Mouse (Mus musculus) lung, embryonic 14.5 days (tissue): ENCODE data around the gene Smim11. TPM values are rescaled to one million over a fixed set of nuclear protein-coding genes. Genes with fewer than 3 reads are reported as not detected.

Experiments used
- ATAC-seq: fragments of 200-750 bp; cut with Nextera tagmentation; 2 replicates; pipeline ENCODE4 v1.8.0; 2017; ENCODE audit warnings: mild to moderate bottlenecking, moderate TSS enrichment, moderate library complexity; ENCODE audit not compliant: insufficient read depth
- DNase-seq: peaks from one replicate; pipeline ENCODE4 v3.0.0-alpha.2; 2015
- H3K27ac ChIP-seq: fragments of 300-500 bp; sonication (generic); 2 replicates; pipeline ENCODE4 v1.5.1; 2014; ENCODE audit warnings: low read depth, mild to moderate bottlenecking, moderate library complexity
- H3K27me3 ChIP-seq: fragments of 300-500 bp; sonication (generic); 2 replicates; pipeline ENCODE4 v1.6.1; 2014; ENCODE audit warnings: low read length, control low read depth; ENCODE audit not compliant: insufficient read depth
- H3K36me3 ChIP-seq: fragments of 300-500 bp; sonication (generic); 2 replicates; pipeline ENCODE4 v1.6.1; 2014; ENCODE audit warnings: control low read depth; ENCODE audit not compliant: insufficient read depth
- H3K4me1 ChIP-seq: fragments of 300-500 bp; sonication (generic); 2 replicates; pipeline ENCODE4 v1.6.1; 2014; ENCODE audit warnings: antibody characterized with exemption, control low read depth; ENCODE audit not compliant: insufficient read depth
- H3K4me2 ChIP-seq: fragments of 300-500 bp; sonication (generic); 2 replicates; pipeline ENCODE4 v1.6.1; 2014; ENCODE audit warnings: mild to moderate bottlenecking
- H3K4me3 ChIP-seq: fragments of 300-500 bp; sonication (generic); 2 replicates; pipeline ENCODE4 v1.5.1; 2014; ENCODE audit warnings: low read depth, low read length
- H3K9ac ChIP-seq: fragments of 300-500 bp; sonication (generic); 2 replicates; pipeline ENCODE4 v1.6.1; 2014
- H3K9me3 ChIP-seq: fragments of 300-500 bp; sonication (generic); 2 replicates; pipeline ENCODE4 v1.6.1; 2016; ENCODE audit warnings: low read depth, low read length, control low read depth
- CTCF ChIP-seq: IDR thresholded peaks from 2 replicates; pipeline ENCODE4 v1.5.1; 2016; ENCODE audit warnings: antibody characterized with exemption, low read depth
- WGBS: fragments of 180-500 bp; shearing (Covaris S2); extraction: QIAGEN DNeasy Blood & Tissue Kit; methylation state at CpG from one replicate; pipeline ENCODE4 v1.1.7; 2014; 5-methylcytosine and 5-hydroxymethylcytosine counted together
- polyA plus RNA-seq: library from polyadenylated mRNA; unstranded; fragments of >200 nt; fragmentation: Nextera tagmentation; extraction: Ambion mirVana; gene quantifications from 2 replicates; pipeline ENCODE4 v1.2.1, GENCODE M21; 2014

The Smim11 gene
- polyA plus RNA-seq, 1 experiment from 2014 or later: 134 TPM

GRCm38 (mm10) chr16:92353897-92354296 lies 52.8 kb downstream of the Smim11 start:
- Histone ChIP-seq H3K9ac (no peak overlapping the region), H3K4me2 (no peak overlapping the region), H3K27me3 (no peaks in the 10 kb centered on the region), H3K4me1 (no peaks in the 10 kb centered on the region), H3K4me3 (no peak overlapping the region), H3K9me3 (no peaks in the 10 kb centered on the region), H3K27ac (no peak overlapping the region), H3K36me3 (no peaks in the 10 kb centered on the region)
- no peak for DNase-seq
- 65% methylated on average over 2 of the region's 2 CpGs for WGBS
- no peak for TF ChIP-seq CTCF
- no peak for ATAC-seq

GRCm38 (mm10) chr16:92355366-92355765 lies 54.3 kb downstream of the Smim11 start:
- WGBS: 69% methylated on average over 5 of the region's 5 CpGs
- Histone ChIP-seq H3K36me3 (no peaks in the 10 kb centered on the region), H3K4me3 (no peak overlapping the region), H3K9ac (no peak overlapping the region), H3K4me1 (no peaks in the 10 kb centered on the region), H3K27ac (no peak overlapping the region), H3K9me3 (no peaks in the 10 kb centered on the region), H3K4me2 (no peak overlapping the region), H3K27me3 (no peaks in the 10 kb centered on the region)
- no peak for DNase-seq
- no peak for ATAC-seq
- TF ChIP-seq CTCF: no peak

- H3K9me3 ChIP-seq: no peaks in the 10 kb centered on the region
- no peaks in the 10 kb centered on the region for H3K27me3 ChIP-seq
- H3K36me3 ChIP-seq: no peaks in the 10 kb centered on the region
- ATAC-seq: no peak
- no peak for DNase-seq
- TF ChIP-seq CTCF: no peak
- no peaks in the 10 kb centered on the region for H3K4me1 ChIP-seq
- no peak overlapping the region for H3K27ac ChIP-seq
- no peak overlapping the region for H3K4me2 ChIP-seq
- H3K4me3 ChIP-seq: no peak overlapping the region
- no peak overlapping the region for H3K9ac ChIP-seq
- WGBS: 59% methylated on average over 11 of the region's 11 CpGs
Observed at GRCm38 (mm10) chr16:92355982-92356381, 54.9 kb downstream of the Smim11 start.

- 68% methylated on average over 9 of the region's 9 CpGs for WGBS
- Histone ChIP-seq H3K4me3 (no peak overlapping the region), H3K4me1 (no peaks in the 10 kb centered on the region), H3K4me2 (no peak overlapping the region), H3K27ac (no peak overlapping the region), H3K9me3 (no peaks in the 10 kb centered on the region), H3K36me3 (no peaks in the 10 kb centered on the region), H3K27me3 (no peaks in the 10 kb centered on the region), H3K9ac (no peak overlapping the region)
- DNase-seq (no peak), ATAC-seq (no peak)
- no peak for TF ChIP-seq CTCF
Observed at GRCm38 (mm10) chr16:92357023-92357422, 55.9 kb downstream of the Smim11 start.

DNA sequence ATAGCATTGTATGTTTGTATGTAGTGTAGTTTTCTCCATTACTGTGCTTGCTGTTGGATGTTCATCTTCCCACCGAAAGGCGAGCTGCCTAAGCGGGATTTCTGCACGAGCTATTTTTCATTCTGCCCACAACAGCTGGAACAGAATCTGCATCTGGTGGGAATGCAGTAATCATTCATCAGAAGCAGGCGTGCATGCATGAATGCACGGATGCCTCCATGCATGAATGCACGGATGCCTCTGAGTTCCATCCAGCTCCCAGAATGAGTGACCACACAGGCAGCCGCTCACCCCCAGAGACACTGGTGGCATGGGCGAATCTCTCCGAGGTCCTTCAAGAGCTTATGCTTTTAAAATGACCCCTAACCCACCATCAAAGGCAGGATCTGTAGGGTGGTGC lies 56.5 kb downstream of the Smim11 start:
- no peak overlapping the region for H3K9ac ChIP-seq
- 75% methylated on average over 10 of the region's 10 CpGs for WGBS
- no peak for TF ChIP-seq CTCF

DNA sequence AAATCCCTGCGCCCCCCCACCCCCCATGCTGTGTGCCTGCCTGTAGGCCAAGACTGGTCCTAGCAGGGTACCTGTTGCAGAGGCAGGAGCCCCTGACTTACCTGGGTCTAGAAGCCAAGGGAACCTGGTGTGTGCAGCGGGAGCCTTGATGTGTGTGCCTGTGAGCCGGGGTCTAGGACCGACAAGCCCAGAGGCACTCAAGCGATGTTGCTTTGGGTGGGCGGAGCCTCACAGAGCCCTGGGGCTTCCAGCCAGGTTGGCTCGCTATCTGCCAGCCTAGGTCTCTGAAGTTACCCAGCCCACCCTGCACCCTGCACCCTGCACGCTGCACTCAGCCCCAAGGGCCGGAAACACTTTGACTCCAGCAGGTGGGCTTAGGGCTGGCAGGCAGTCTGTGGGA lies 57.6 kb downstream of the Smim11 start:
- Histone ChIP-seq H3K9ac (no peak overlapping the region; the same call in 1 of the 2 replicates), H3K27me3 (no peaks in the 10 kb centered on the region), H3K4me3 (no peak overlapping the region), H3K36me3 (no peaks in the 10 kb centered on the region), H3K27ac (no peak overlapping the region), H3K9me3 (no peaks in the 10 kb centered on the region), H3K4me1 (no peaks in the 10 kb centered on the region), H3K4me2 (peak overlapping the region; percentile 31)
- ATAC-seq (peak; percentile 53), DNase-seq (peak; percentile 48)
- TF ChIP-seq CTCF: no peak
- 19% methylated on average over 9 of the region's 9 CpGs for WGBS

More for the DNA sequence above, 56.5 kb downstream of the Smim11 start:
- DNase-seq: no peak
- Histone ChIP-seq H3K4me2 (no peak overlapping the region), H3K36me3 (no peaks in the 10 kb centered on the region), H3K27ac (no peak overlapping the region), H3K4me3 (no peak overlapping the region), H3K9me3 (no peaks in the 10 kb centered on the region), H3K27me3 (no peaks in the 10 kb centered on the region), H3K4me1 (no peaks in the 10 kb centered on the region)
- ATAC-seq: no peak

GRCm38 (mm10) chr16:92359229-92359628 lies 58.1 kb downstream of the Smim11 start, which contains the start of gene Kcne1:
Gene Kcne1, minus strand, starts transcription at chr16:92359468.
- no peaks in the 10 kb centered on the region for H3K27me3 ChIP-seq
- no peak within 1 kb of the TSS for H3K4me3 ChIP-seq
- no peak within 1 kb of the TSS for H3K27ac ChIP-seq
- no peaks in the 10 kb centered on the region for H3K36me3 ChIP-seq
- peak within 1 kb of the TSS; percentile 31 for H3K4me2 ChIP-seq
- no peak for TF ChIP-seq CTCF
- ATAC-seq (0 out of 2 replicates have a peak, but pooled peaks have one; percentile 23), DNase-seq (no peak)
- 40% methylated on average over 9 of the region's 9 CpGs for whole genome bisulfite sequencing
- H3K9me3 ChIP-seq: no peaks in the 10 kb centered on the region
- H3K9ac ChIP-seq: no peak within 1 kb of the TSS; the same call in 1 of the 2 replicates
- no peaks in the 10 kb centered on the region for H3K4me1 ChIP-seq

GRCm38 (mm10) chr16:92360711-92361110 lies 59.6 kb downstream of the Smim11 start:
- H3K36me3 ChIP-seq: no peaks in the 10 kb centered on the region
- H3K27ac ChIP-seq: no peak overlapping the region
- no peaks in the 10 kb centered on the region for H3K9me3 ChIP-seq
- H3K9ac ChIP-seq: no peak overlapping the region
- WGBS: 34% methylated on average over 7 of the region's 7 CpGs
- no peak for TF ChIP-seq CTCF
- ATAC-seq (no peak), DNase-seq (no peak)
- no peak overlapping the region for H3K4me3 ChIP-seq
- no peaks in the 10 kb centered on the region for H3K27me3 ChIP-seq
- no peaks in the 10 kb centered on the region for H3K4me1 ChIP-seq
- no peak overlapping the region for H3K4me2 ChIP-seq

Other genes with a start within 250 kb of the Smim11 start
- 74.1 and 76.4 TPM in 2 replicates for gene Mrps6, start 243.0 kb upstream of the Smim11 start, polyA plus RNA-seq
- gene Gm49711, start 243.0 kb upstream of the Smim11 start, polyA plus RNA-seq: not detected in 2 replicates
- gene Slc5a3, start 243.0 kb upstream of the Smim11 start, polyA plus RNA-seq: 6.3 and 7.4 TPM in 2 replicates
- gene Kcne2, start 8.9 kb upstream of the Smim11 start, polyA plus RNA-seq: 0.21 and 0.26 TPM in 2 replicates
- not detected in 2 replicates for gene Fam243, start 20.2 kb downstream of the Smim11 start, polyA plus RNA-seq
- gene Kcne1, start 58.2 kb downstream of the Smim11 start, polyA plus RNA-seq: 0.22 TPM in 1 of 2 replicates, not detected in the other
- 47.8 and 49.7 TPM in 2 replicates for gene Rcan1, start 169.6 kb downstream of the Smim11 start, polyA plus RNA-seq
- 8.9 and 10.2 TPM in 2 replicates for gene Clic6, start 184.4 kb downstream of the Smim11 start, polyA plus RNA-seq